Mouse (Mus musculus) forebrain, embryonic 13.5 days (tissue): ENCODE data around the gene Rnf6. TPM values are rescaled to one million over a fixed set of nuclear protein-coding genes. Genes with fewer than 3 reads are reported as not detected.

Source experiments
- ATAC-seq: fragments of 200-750 bp; cut with Nextera tagmentation; 2 replicates; pipeline ENCODE4 v1.8.0; 2017
- H3K27ac ChIP-seq: fragments of 300-500 bp; sonication (generic); 2 replicates; pipeline ENCODE4 v1.5.1; 2015; ENCODE audit warnings: inconsistent platforms, mild to moderate bottlenecking, moderate library complexity
- H3K27me3 ChIP-seq: fragments of 300-500 bp; sonication (generic); 2 replicates; pipeline ENCODE4 v1.6.1; 2015; ENCODE audit warnings: mild to moderate bottlenecking, inconsistent platforms
- H3K36me3 ChIP-seq: fragments of 300-500 bp; sonication (generic); 2 replicates; pipeline ENCODE4 v1.6.1; 2015; ENCODE audit warnings: mild to moderate bottlenecking, inconsistent platforms; ENCODE audit not compliant: poor library complexity, severe bottlenecking
- H3K4me1 ChIP-seq: fragments of 300-500 bp; sonication (generic); 2 replicates; pipeline ENCODE4 v1.6.1; 2015; ENCODE audit warnings: inconsistent platforms
- H3K4me2 ChIP-seq: fragments of 300-500 bp; sonication (generic); 2 replicates; pipeline ENCODE4 v1.6.1; 2015; ENCODE audit warnings: inconsistent platforms, mild to moderate bottlenecking, moderate library complexity
- H3K4me3 ChIP-seq: fragments of 300-500 bp; sonication (generic); 2 replicates; pipeline ENCODE4 v1.5.1; 2015; ENCODE audit warnings: mild to moderate bottlenecking, inconsistent platforms
- H3K9ac ChIP-seq: fragments of 300-500 bp; sonication (generic); 2 replicates; pipeline ENCODE4 v1.6.1; 2015; ENCODE audit warnings: mild to moderate bottlenecking, inconsistent platforms
- H3K9me3 ChIP-seq: fragments of 300-500 bp; sonication (generic); replicated peaks from 2 replicates; pipeline ENCODE4 v1.6.1; 2016; ENCODE audit warnings: inconsistent platforms
- WGBS: fragments of 180-500 bp; shearing (Covaris S2); methylation state at CpG from one replicate; pipeline ENCODE4 v1.1.7; 2015; 5-methylcytosine and 5-hydroxymethylcytosine counted together
- polyA plus RNA-seq: library from polyadenylated mRNA; unstranded; fragments of >200 nt; fragmentation: Nextera tagmentation; extraction: Ambion mirVana; gene quantifications from 2 replicates; pipeline ENCODE4 v1.2.1, GENCODE M21; 2015

Gene Rnf6
- polyA plus RNA-seq, 1 experiment from 2014 or later: 27.1 TPM

DNA sequence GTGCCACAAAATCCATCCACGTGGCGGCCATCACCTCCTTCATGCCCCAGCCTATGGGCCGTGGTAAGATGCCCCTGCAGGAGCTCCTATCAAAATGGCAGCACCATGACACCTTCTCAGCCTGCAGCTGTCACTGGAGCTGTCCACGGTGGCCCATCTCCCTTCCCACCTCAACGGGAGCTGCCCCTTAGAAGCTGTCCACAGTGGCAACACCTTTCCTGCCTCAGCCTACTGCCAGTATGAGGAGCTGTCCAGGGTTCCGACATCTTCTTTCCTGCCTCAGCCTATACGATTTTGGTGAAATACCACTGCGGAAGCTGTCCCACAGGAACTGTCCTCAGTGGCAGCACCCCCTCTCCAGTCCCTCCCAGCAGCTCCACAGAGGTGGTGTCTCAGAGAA is 6.1 kb upstream of the Rnf6 start:
- no peak for ATAC-seq
- H3K9ac ChIP-seq: no peak overlapping the region
- H3K27me3 ChIP-seq: no peaks in the 10 kb centered on the region
- no peak overlapping the region for H3K4me2 ChIP-seq
- H3K4me3 ChIP-seq: no peak overlapping the region
- H3K27ac ChIP-seq: no peak overlapping the region
- H3K4me1 ChIP-seq: peaks cover 5% of the 10 kb centered on the region
- WGBS: 90% methylated on average over 8 of the region's 8 CpGs
- no peaks in the 10 kb centered on the region for H3K9me3 ChIP-seq
- H3K36me3 ChIP-seq: no peaks in the 10 kb centered on the region

DNA sequence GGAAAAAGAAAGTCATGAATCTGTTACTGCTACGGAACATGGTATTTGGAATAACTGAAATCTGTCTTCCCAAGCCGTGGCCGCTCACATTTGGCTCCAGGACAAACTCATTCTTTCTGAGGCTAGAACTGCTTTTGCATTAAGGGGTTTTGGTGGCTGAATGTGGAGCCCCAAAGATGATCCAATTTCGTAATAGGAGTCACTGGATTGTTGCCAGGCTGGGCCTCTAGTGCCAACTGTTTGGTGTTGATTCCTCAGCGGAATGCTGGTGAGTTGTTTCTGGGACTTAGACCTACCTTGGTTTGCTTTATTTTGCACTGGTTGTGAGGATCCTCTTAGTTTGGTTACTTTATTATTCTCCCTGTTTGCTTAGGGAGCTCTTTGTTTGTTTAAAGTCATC is 2.4 kb upstream of the Rnf6 start:
- Histone ChIP-seq H3K4me3 (no peak overlapping the region), H3K9ac (no peak overlapping the region), H3K4me1 (peaks cover 20% of the 10 kb centered on the region), H3K4me2 (no peak overlapping the region), H3K9me3 (no peaks in the 10 kb centered on the region), H3K27ac (no peak overlapping the region), H3K36me3 (no peaks in the 10 kb centered on the region; the same call in 1 of the 2 replicates), H3K27me3 (no peaks in the 10 kb centered on the region)
- 85% methylated on average over 5 of the region's 5 CpGs for WGBS
- ATAC-seq: no peak

- H3K27me3 ChIP-seq: no peaks in the 10 kb centered on the region
- 34% methylated on average over 6 of the region's 6 CpGs for WGBS
- peak overlapping the region; percentile 74 for H3K4me2 ChIP-seq
- peak overlapping the region; percentile 68 for H3K4me3 ChIP-seq
- H3K4me1 ChIP-seq: peaks cover 20% of the 10 kb centered on the region
- H3K36me3 ChIP-seq: peaks cover 17% of the 10 kb centered on the region
- peak overlapping the region; percentile 94 for H3K27ac ChIP-seq
- H3K9ac ChIP-seq: peak overlapping the region; percentile 87
- no peak for ATAC-seq
- no peaks in the 10 kb centered on the region for H3K9me3 ChIP-seq
These were observed 367 bp upstream of the Rnf6 start for GRCm38 (mm10) chr5:146221722-146222121.

GRCm38 (mm10) chr5:146220501-146220878 is 865 bp downstream of the Rnf6 start:
- Histone ChIP-seq H3K9me3 (no peaks in the 10 kb centered on the region), H3K36me3 (peaks cover 28% of the 10 kb centered on the region), H3K27ac (peak overlapping the region; percentile 26; the same call in 1 of the 2 replicates), H3K27me3 (no peaks in the 10 kb centered on the region), H3K9ac (peak overlapping the region; percentile 57), H3K4me3 (peak overlapping the region; percentile 68), H3K4me1 (peaks cover 20% of the 10 kb centered on the region), H3K4me2 (peak overlapping the region; percentile 74)
- WGBS: 5% methylated on average over 13 of the region's 13 CpGs
- peak; percentile 67 for ATAC-seq

- 98% methylated on average over 5 of the region's 5 CpGs for WGBS
- Histone ChIP-seq H3K27me3 (no peaks in the 10 kb centered on the region), H3K4me3 (no peak overlapping the region), H3K36me3 (peaks cover 92% of the 10 kb centered on the region), H3K4me2 (no peak overlapping the region), H3K4me1 (no peaks in the 10 kb centered on the region), H3K9ac (no peak overlapping the region), H3K27ac (no peak overlapping the region), H3K9me3 (0 out of 2 replicates have a peak, but pooled peaks cover 2% of the 10 kb centered on the region)
- no peak for ATAC-seq
These were observed 15.8 kb downstream of the Rnf6 start for GRCm38 (mm10) chr5:146205537-146205936.

GRCm38 (mm10) chr5:146203921-146204320 is 17.4 kb downstream of the Rnf6 start:
- H3K27ac ChIP-seq: no peak overlapping the region
- H3K4me3 ChIP-seq: no peak overlapping the region
- peaks cover 80% of the 10 kb centered on the region for H3K36me3 ChIP-seq
- H3K9ac ChIP-seq: no peak overlapping the region
- WGBS: 89% methylated on average over 2 of the region's 2 CpGs
- H3K27me3 ChIP-seq: no peaks in the 10 kb centered on the region
- no peaks in the 10 kb centered on the region for H3K4me1 ChIP-seq
- H3K4me2 ChIP-seq: no peak overlapping the region
- ATAC-seq: no peak
- 0 out of 2 replicates have a peak, but pooled peaks cover 3% of the 10 kb centered on the region for H3K9me3 ChIP-seq

DNA sequence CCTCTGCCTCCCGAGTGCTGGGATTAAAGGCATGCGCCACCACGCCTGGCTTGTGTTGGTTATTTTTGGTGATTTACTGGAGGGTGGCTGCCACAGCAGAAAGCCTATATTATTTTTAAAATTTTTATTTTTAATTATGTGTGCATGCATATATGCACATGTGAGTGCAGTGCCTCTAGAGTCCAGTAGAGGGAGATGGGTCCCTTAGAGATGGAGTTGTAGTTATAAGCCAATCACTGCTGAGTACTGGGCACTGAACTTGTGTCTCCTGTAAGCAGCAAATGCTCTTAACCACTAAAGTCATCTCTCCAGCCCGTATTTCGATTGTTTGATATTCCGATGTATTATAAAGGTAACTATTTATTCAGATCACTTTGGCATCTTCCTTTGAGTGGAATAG is 20.8 kb downstream of the Rnf6 start:
- H3K9ac ChIP-seq: no peak overlapping the region
- ATAC-seq: no peak
- 99% methylated on average over 6 of the region's 6 CpGs for WGBS
- 0 out of 2 replicates have a peak, but pooled peaks cover 3% of the 10 kb centered on the region for H3K9me3 ChIP-seq
- H3K27me3 ChIP-seq: no peaks in the 10 kb centered on the region
- H3K27ac ChIP-seq: no peak overlapping the region
- H3K4me1 ChIP-seq: no peaks in the 10 kb centered on the region
- H3K36me3 ChIP-seq: peaks cover 46% of the 10 kb centered on the region
- no peak overlapping the region for H3K4me3 ChIP-seq
- no peak overlapping the region for H3K4me2 ChIP-seq

- Histone ChIP-seq H3K4me2 (no peak overlapping the region), H3K4me1 (no peaks in the 10 kb centered on the region), H3K27me3 (no peaks in the 10 kb centered on the region), H3K36me3 (peaks cover 36% of the 10 kb centered on the region), H3K4me3 (no peak overlapping the region), H3K9me3 (0 out of 2 replicates have a peak, but pooled peaks cover 3% of the 10 kb centered on the region), H3K9ac (no peak overlapping the region), H3K27ac (no peak overlapping the region)
- 81% methylated on average over 2 of the region's 2 CpGs for WGBS
- ATAC-seq: no peak
These were observed 21.8 kb downstream of the Rnf6 start for GRCm38 (mm10) chr5:146199540-146199939.

GRCm38 (mm10) chr5:146199073-146199472 is 22.3 kb downstream of the Rnf6 start:
- Histone ChIP-seq H3K4me1 (no peaks in the 10 kb centered on the region), H3K9ac (no peak overlapping the region), H3K4me3 (no peak overlapping the region), H3K36me3 (peaks cover 31% of the 10 kb centered on the region), H3K27me3 (no peaks in the 10 kb centered on the region), H3K27ac (no peak overlapping the region), H3K9me3 (0 out of 2 replicates have a peak, but pooled peaks cover 3% of the 10 kb centered on the region), H3K4me2 (no peak overlapping the region)
- ATAC-seq: no peak

DNA sequence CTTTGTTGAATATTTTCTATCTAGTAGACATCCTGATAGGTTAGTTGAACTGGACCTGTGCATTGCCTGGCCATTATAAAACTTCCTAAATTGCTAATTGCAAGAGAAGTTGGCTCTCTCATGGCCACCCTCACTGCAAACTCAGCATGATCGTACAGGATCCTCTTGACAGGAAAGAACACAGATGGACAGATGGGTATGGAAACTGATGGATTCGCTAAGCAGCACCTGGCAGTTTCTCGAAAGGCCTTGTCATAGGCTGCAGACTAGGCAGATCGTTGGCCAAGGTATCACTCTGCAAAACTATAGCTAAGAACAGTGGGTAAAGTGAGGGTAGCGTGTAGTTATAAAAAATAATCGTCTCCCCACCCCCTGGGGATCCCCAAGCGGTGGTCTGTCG is 28.0 kb downstream of the Rnf6 start:
- Histone ChIP-seq H3K4me3 (no peak overlapping the region), H3K27me3 (no peaks in the 10 kb centered on the region), H3K4me2 (no peak overlapping the region), H3K36me3 (no peaks in the 10 kb centered on the region), H3K9ac (no peak overlapping the region), H3K9me3 (0 out of 2 replicates have a peak, but pooled peaks cover 5% of the 10 kb centered on the region), H3K4me1 (no peaks in the 10 kb centered on the region), H3K27ac (no peak overlapping the region)
- 88% methylated on average over 8 of the region's 8 CpGs for WGBS
- ATAC-seq: no peak

DNA sequence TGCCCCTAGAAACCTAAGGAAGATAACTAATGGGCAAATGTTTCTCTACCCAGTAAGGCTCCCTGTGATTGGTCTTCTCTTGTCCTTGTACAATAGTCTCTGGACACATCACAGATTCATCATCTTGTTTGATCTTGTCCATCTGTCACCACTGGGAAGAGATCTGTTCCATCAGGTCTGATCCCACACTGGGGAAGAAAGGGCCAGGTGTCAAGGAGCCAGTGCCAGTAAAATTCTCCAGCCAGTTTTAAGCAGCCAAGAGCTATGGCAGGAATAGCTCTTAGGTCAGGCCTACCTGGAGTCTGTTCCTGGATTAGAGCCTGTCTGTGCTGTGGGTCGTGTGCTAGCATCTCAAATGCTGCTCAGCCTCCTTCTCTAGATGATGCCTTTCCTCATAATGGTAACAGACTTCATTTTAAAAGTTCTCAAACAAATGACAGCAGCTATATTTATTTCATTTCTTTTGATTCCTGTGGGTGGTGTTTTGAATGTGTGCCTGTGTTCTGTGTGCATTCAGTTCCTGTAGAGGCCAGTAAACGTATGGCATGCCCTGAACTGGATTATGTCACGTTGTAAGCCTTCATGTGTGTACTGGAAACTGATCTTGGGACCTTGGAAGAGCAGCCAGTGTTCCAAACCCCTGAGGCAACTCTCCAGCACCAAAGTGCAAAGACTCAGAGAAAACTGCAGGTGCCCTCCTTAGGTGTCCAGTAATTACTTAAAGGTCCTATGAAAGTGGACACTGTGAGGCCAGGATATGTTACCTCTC is 30.7 kb downstream of the Rnf6 start:
- Histone ChIP-seq H3K36me3 (no peaks in the 10 kb centered on the region), H3K9me3 (0 out of 2 replicates have a peak, but pooled peaks cover 5% of the 10 kb centered on the region), H3K4me2 (no peak overlapping the region), H3K27me3 (no peaks in the 10 kb centered on the region), H3K9ac (no peak overlapping the region), H3K4me1 (no peaks in the 10 kb centered on the region), H3K4me3 (no peak overlapping the region), H3K27ac (no peak overlapping the region)
- ATAC-seq: no peak
- WGBS: 57% methylated on average over 3 of the region's 3 CpGs

- Histone ChIP-seq H3K27me3 (no peaks in the 10 kb centered on the region), H3K9ac (no peak overlapping the region), H3K4me2 (no peak overlapping the region), H3K9me3 (0 out of 2 replicates have a peak, but pooled peaks cover 5% of the 10 kb centered on the region), H3K36me3 (no peaks in the 10 kb centered on the region), H3K27ac (no peak overlapping the region), H3K4me3 (no peak overlapping the region), H3K4me1 (no peaks in the 10 kb centered on the region)
- no peak for ATAC-seq
- WGBS: 72% methylated on average over 4 of the region's 4 CpGs
These were observed 31.3 kb downstream of the Rnf6 start for GRCm38 (mm10) chr5:146190093-146190492.

GRCm38 (mm10) chr5:146188712-146189111 is 32.6 kb downstream of the Rnf6 start:
- Histone ChIP-seq H3K36me3 (no peaks in the 10 kb centered on the region), H3K4me2 (no peak overlapping the region), H3K4me1 (no peaks in the 10 kb centered on the region), H3K4me3 (no peak overlapping the region), H3K9me3 (0 out of 2 replicates have a peak, but pooled peaks cover 4% of the 10 kb centered on the region), H3K9ac (no peak overlapping the region), H3K27me3 (no peaks in the 10 kb centered on the region), H3K27ac (no peak overlapping the region)
- no peak for ATAC-seq
- WGBS: 89% methylated on average over 7 of the region's 7 CpGs
